13 mouse cellular contexts compared by ENCODE assay signal in genomic region chr5:66391299-66391698, GRCm38 (mm10).
"Had no signal": no experiment of that assay in that cellular context is flagged by ENCODE, and none has a peak within 500 bp of the region (broad histone marks: within the 10 kb centered on the region; RNA-seq: fewer than 3 reads in every experiment).

No protein-coding gene starts in this region.

- H3K4me3 ChIP-seq: limb, embryonic 12.5 days; liver, embryonic 13.5 days; lung, embryonic 15.5 days; midbrain, embryonic 12.5 days; stomach, embryonic 15.5 days had no signal

- H3K9ac ChIP-seq: limb, embryonic 12.5 days; liver, embryonic 13.5 days; liver, postnatal 0 days; lung, embryonic 15.5 days; midbrain, embryonic 12.5 days; stomach, embryonic 15.5 days had no signal

- H3K27ac ChIP-seq: limb, embryonic 12.5 days; liver, embryonic 13.5 days; lung, embryonic 15.5 days; midbrain, embryonic 12.5 days; stomach, embryonic 15.5 days had no signal

- H3K4me2 ChIP-seq: limb, embryonic 12.5 days; liver, embryonic 13.5 days; lung, embryonic 15.5 days; midbrain, embryonic 12.5 days; stomach, embryonic 15.5 days had no signal

- DNase-seq: layer of hippocampus, postnatal 36 days; liver; liver, embryonic 13.5 days; liver, postnatal 0 days; right cerebral cortex, postnatal 14 days; thymus, adult 2 months; thymus, postnatal 25 days had no signal

- ATAC-seq: inflammation-experienced regulatory T-cells, adult 6 months; intestine, postnatal 0 days; liver, postnatal 0 days had no signal

- H3K9me3 ChIP-seq: limb, embryonic 12.5 days; liver, embryonic 13.5 days; lung, embryonic 15.5 days; midbrain, embryonic 12.5 days; stomach, embryonic 15.5 days had no signal

- H3K27me3 ChIP-seq: limb, embryonic 12.5 days; liver, embryonic 13.5 days; lung, embryonic 15.5 days; midbrain, embryonic 12.5 days; stomach, embryonic 15.5 days had no signal

- H3K36me3 ChIP-seq: liver, embryonic 13.5 days had no signal

- H3K4me1 ChIP-seq: liver, embryonic 13.5 days; lung, embryonic 15.5 days; stomach, embryonic 15.5 days had no signal
